Mouse (Mus musculus): ENCODE results near the gene Ddx24. TPM values are rescaled to one million over a fixed set of nuclear protein-coding genes. Genes with fewer than 3 reads are reported as not detected.
"Not testable (repeated sequence)": the region's sequence is repeated elsewhere in the genome, so short reads cannot be mapped to it uniquely, and the experiment has no call there.

Gene Ddx24
- total RNA-seq (2021) (100 to 1,000 TPM; 116 to 132 TPM), polyA plus RNA-seq (2012; rRNA removed) (29.0 and 38.9 TPM in 2 replicates)
- long read RNA-seq, full-length matches to known transcripts, result 122 of 135 reads
- long read RNA-seq, partial matches to known transcripts, result 3 of 135 reads
- long read RNA-seq, other reads (novel, unspliced or antisense), result 10 of 135 reads

DNA sequence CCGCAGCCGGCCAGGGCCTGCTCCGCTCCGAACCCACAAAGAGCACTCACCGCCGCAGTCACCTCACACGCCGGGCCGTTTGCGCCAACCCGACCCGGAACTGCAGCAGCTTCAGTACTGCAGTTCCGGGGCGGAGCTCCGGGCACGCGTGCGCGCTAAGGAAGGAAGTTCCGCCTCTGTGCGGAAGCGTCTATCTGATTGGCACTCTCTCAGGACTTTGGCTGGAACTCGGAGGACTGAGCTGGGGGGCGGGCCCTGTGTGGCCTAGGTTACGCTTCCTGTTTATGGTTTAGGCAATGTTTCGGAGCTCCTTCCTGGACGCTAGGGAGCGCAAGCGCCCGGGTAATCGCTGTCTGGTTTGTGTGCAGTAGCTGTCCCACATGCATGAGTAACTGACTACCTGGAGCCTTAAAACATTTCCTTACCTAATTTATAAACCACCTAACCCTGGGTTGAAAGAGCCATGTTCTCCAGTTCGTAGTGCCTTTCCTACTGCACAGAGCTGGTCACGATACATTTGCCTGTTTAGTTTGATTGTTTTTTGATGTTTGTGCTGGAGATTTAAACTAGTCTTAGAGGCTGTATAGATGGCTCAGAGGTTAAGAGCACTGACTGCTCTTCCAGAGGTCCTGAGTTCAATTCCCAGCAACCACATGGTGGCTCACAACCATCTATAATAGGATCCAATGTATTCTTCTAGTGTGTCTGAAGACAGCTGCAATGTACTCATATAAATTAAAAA, at the start of gene Ddx24:
Ddx24 (minus strand) TSS at position 102 of the 742 bp plus-strand sequence.
- DNase-seq, result peak; percentile 99

DNA sequence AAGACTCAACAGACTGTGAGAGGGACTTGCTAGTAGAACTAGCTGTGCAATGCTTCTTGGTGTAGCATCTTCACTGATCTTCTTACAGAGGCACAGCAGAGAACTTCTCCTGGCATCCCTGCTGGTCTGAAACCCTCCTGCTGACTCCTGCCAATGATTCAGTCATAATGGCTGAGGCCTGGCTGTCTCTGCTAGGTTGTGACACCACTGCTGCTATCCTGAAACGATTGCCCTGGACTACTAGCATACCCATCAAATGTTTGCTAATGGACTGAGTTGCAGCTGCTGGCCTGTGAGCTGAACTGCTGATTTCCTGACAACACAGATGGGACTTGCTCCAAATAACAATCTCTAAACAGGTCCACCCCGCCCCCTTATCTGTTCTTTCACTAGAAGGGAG, 48.9 kb upstream of the Ddx24 start:
- peak; percentile 24 for DNase-seq

GRCm38 (mm10) chr12:103457140-103457539, 31.5 kb upstream of the Ddx24 start, which contains the start of gene Ifi27l2b:
Gene Ifi27l2b (minus strand): TSS chr12:103457223.
- DNase-seq, result no peak

DNA sequence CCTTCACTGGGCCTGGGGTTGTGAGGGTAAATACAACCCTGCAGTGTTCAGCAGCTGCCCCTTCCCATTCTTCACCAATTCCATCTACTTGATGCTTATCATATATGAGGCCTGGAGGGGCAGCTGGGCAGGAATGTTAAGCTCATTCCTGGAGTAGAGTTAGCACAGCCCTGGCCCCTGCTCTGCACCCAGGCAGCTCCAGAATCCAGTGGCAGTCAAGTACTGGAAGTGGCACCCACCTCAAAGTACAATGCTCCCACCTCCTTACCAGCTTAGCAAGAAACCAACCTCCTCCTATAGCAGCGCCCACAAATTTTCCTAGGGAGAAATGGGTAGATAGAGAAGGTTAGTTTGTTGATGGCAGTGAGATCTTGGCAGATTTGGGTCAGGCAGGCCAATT, 31.1 kb upstream of the Ddx24 start:
- DNase-seq, result not testable (repeated sequence)

- DNase-seq, result no peak
Measured at GRCm38 (mm10) chr12:103453361-103453760, 27.7 kb upstream of the Ddx24 start.

GRCm38 (mm10) chr12:103445060-103445459, 19.4 kb upstream of the Ddx24 start:
- DNase-seq, result no peak

GRCm38 (mm10) chr12:103444261-103444660, 18.6 kb upstream of the Ddx24 start:
- DNase-seq, result not testable (repeated sequence)

DNA sequence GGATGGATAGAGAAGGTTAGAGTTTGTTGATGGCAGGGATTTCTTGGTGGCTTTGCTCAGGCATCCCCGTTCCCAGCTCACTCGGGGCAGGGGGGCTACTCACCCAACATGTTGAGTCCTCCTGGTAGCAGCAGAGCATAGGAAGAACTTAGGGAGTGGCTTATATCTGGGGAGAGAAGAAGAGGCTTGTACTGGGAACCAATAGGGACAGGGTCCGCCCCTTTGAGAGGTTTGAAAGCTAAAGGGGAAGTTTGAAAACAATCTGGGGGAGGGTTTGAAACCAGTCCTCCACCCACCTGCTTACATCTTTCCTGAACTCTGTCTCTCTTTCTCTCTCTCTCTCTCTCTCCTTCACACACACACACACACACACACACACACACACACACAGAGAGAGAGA, 17.9 kb upstream of the Ddx24 start, which contains the start of gene Ifi27l2a:
Ifi27l2a (minus strand) TSS at position 157 of the 400 bp plus-strand sequence.
- no peak for DNase-seq

GRCm38 (mm10) chr12:103437601-103438000, 12.0 kb upstream of the Ddx24 start:
- DNase-seq, result peak; percentile 40

DNA sequence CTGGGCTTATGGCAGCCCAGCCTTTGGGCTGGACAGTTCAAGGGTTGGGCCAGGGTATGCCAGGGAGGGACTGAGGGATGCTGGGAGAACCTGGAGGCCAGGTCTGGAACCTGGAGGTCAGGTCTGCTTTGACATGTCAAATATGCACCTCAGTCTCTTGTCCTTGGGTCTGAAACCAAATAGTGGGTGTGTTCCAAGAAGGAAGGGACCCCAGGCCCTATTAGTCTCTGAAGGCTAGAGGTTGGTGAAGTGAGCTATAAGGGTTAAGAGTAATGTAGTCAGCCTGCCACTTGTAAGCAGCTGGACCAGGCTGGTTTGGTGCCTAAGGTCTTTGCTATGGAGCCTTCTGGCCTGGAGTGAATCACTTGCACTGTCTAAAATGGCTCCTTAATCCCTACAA, 9.2 kb upstream of the Ddx24 start:
- DNase-seq, result no peak

DNA sequence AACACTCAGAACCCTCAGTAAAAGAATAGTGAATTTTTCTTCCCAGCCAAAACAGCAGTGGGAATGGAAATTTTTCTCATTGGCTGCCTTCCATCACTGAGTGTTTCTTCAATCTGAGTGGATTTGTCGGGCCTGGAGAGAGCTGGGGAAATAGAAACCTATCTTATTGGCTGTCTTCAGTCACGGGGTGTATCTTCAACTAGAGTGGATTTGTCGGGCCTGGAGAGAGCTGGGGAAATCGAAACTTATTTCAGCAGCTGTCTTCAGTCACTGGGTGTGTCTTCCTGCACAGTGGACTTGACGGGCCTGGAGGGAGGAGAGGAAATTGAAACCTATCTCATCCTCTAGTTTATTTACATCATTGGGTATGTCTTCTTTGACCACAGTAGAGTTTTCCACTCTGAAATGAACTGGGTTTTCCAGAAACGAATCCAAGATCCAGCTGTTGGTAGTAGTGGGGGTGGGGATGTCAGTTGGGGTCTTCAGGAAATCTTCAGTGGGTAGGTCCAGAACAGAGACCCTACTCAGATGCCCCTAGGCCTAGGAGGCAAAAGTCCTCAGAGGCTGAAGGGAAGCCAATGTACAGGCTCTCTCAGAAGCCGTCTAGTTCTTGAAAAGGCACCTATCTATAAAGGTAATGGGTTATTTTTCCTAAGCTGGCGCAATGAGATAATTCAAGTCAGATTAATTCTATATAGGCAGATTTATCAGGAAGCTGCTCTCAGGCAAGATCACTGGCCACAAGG, 8.5 kb upstream of the Ddx24 start, which contains the start of gene Ifi27:
Ifi27 (plus strand) TSS at position 226 of the 746 bp plus-strand sequence.
- DNase-seq, result peak; percentile 90

GRCm38 (mm10) chr12:103433430-103433829, 7.8 kb upstream of the Ddx24 start:
- peak; percentile 77 for DNase-seq

- DNase-seq, result no peak
Measured at GRCm38 (mm10) chr12:103426710-103427109, 1.1 kb upstream of the Ddx24 start.

GRCm38 (mm10) chr12:103425016-103425728, 458 bp downstream of the Ddx24 start:
- DNase-seq, result no peak

- DNase-seq, result no peak
Measured at GRCm38 (mm10) chr12:103408144-103408543, 17.5 kb downstream of the Ddx24 start.

DNA sequence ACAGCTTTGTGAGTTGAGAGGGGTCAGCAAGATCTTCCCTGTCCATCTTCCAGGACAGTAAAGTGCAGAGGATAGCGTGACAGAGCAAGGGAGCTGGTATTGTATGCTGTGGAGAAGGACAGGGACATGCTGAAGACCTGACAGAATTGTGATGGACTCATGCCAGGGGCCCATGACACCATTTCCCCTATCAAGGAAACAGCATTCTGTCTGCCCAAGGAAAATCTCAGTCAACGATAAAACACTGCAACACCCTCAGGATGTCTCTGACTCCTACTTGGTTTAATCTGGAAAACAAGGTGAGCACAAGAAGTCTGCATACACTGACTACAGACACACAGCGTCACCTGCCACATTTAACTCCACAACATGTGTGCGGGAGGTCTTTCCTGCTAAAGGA, 17.9 kb downstream of the Ddx24 start, which contains the start of gene 9330161L09Rik:
9330161L09Rik (minus strand) TSS at position 101 of the 400 bp plus-strand sequence.
- no peak for DNase-seq

DNA sequence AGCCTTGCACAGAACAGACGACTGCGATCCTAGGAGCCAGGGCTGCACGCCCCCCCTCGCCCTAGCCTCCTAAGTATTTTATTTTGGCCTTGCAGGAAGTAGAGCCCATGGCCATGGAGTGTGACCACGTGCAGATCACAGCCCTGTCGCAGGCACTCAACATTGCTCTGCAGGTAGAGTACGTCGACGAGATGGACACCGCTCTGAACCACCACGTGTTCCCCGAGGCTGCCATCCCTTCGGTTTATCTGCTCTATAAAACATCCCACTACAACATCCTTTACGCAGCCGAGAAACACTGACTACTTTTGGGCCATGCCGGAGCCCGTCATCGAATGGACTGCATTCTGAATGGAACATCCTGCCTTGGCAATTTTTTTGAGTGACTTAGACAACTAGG, 21.5 kb downstream of the Ddx24 start:
- no peak for DNase-seq

GRCm38 (mm10) chr12:103396751-103397150, 28.9 kb downstream of the Ddx24 start:
- DNase-seq, result no peak

- DNase-seq, result no peak
Measured at GRCm38 (mm10) chr12:103395486-103396275, 29.9 kb downstream of the Ddx24 start.

DNA sequence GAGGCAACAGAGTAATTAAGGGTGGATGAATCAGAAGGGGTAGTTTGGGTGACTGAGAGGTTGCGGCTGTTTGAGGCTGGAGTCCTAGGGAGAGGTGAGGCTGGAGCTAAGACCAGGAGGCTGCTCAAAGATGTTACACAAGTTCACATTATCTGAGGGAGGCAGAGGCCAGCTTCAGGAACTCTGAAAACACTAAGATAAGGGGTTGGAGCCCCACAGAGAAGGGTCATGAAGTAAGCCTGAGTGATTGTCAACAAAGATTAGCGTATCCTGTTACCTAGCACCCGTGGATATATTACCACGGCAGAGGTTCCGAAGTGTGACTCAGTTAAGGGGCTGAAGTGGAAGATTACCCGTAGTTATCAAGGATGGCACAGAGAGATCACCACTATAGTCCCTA, 32.1 kb downstream of the Ddx24 start:
- DNase-seq, result no peak

DNA sequence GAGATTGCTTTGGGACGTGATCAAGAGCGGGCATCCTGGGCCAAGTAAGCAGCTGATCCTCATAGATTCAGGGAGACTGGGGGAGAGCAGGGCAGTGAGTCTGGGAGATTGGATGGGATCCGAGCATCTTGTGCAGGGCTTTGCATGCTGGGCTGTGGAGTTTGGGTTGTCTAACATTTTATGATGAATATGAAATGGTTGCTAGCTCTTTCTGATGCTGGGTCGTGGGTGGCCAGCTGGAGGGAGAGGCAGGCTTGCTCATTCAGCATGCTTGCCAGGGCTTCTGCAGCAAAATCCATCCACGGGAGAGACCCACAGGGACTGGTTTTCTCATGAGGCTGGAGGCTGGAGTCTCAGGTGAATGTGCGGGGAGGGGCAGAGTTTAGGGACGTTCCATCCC, 34.5 kb downstream of the Ddx24 start:
- DNase-seq, result no peak

Measured in adrenal gland, adult 2 months (tissue).